Mouse (Mus musculus) ovary, adult 10 weeks (tissue): ENCODE measurements around the gene Ubqln3. TPM values are rescaled to one million over a fixed set of nuclear protein-coding genes. Genes with fewer than 3 reads are reported as not detected.

Source experiments
- polyA plus RNA-seq: library from polyadenylated mRNA; stranded (reverse); fragments of 350-450 nt; fragmentation: Illumina TruSeq; extraction: RNeasy Lipid Tissue Mini Kit (QIAGEN cat#74804); gene quantifications from one replicate; pipeline ENCODE4 v1.2.3, GENCODE M21; 2014

Ubqln3 gene
- polyA plus RNA-seq: not detected

GRCm38 (mm10) chr7:104143179-104143578 is at the start of gene Ubqln3:
Gene Ubqln3 (minus strand): TSS chr7:104143279.

GRCm38 (mm10) chr7:104183292-104183691 is 40.2 kb upstream of the Ubqln3 start, which contains the start of gene Olfr648:
Gene Olfr648 (minus strand): TSS chr7:104183392.

GRCm38 (mm10) chr7:104150456-104150855 is 7.4 kb upstream of the Ubqln3 start, which contains the start of gene Ubqlnl:
Gene Ubqlnl (minus strand): TSS chr7:104150556.

DNA sequence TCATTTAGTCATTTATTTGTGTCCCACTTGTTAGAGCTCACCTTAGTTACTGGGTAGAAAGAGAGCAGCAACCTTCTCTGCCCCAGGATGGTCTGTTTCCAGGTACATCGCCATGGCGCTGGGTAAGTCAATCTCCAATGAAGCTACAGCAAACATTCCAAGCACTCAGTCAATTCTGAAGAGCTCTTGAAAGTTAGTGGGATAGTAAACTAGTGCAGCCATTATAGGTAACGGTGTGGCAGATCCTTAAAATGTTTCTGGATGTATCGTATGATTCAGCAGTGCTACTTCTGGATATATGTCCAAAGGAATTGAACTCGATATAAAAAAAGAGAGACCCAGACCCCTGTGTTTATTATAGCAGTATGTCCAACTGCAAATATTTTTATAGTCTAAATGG is 5.8 kb downstream of the Ubqln3 start, which contains the start of gene Olfr643:
TSS of gene Olfr643 (minus strand) at position 101 of the 400 bp plus-strand sequence.

GRCm38 (mm10) chr7:104129726-104130125 is 13.4 kb downstream of the Ubqln3 start, which contains the start of gene Ubqln5:
Gene Ubqln5 (minus strand): TSS chr7:104129826.

GRCm38 (mm10) chr7:104104757-104104972 is 38.4 kb downstream of the Ubqln3 start, which contains the start of gene Olfr646:
Gene Olfr646 (plus strand): TSS chr7:104104873.

Other genes with a start within 250 kb of the Ubqln3 start
- not detected for gene Olfr64, start 248.8 kb downstream of the Ubqln3 start, polyA plus RNA-seq
- gene Olfr65, start 239.8 kb downstream of the Ubqln3 start, polyA plus RNA-seq: not detected
- gene Olfr631, start 214.5 kb downstream of the Ubqln3 start, polyA plus RNA-seq: not detected
- not detected for gene Olfr632, start 208.9 kb downstream of the Ubqln3 start, polyA plus RNA-seq
- not detected for gene Olfr633, start 198.8 kb downstream of the Ubqln3 start, polyA plus RNA-seq
- gene Olfr635, start 172.1 kb downstream of the Ubqln3 start, polyA plus RNA-seq: not detected
- not detected for gene Olfr638, start 144.5 kb downstream of the Ubqln3 start, polyA plus RNA-seq
- not detected for gene Olfr639, start 126.0 kb downstream of the Ubqln3 start, polyA plus RNA-seq
- not detected for gene Olfr640, start 117.7 kb downstream of the Ubqln3 start, polyA plus RNA-seq
- not detected for gene Olfr641, start 107.8 kb downstream of the Ubqln3 start, polyA plus RNA-seq
- gene Olfr642, start 90.6 kb downstream of the Ubqln3 start, polyA plus RNA-seq: not detected
- gene 4930516K23Rik, start 81.8 kb downstream of the Ubqln3 start, polyA plus RNA-seq: not detected
- not detected for gene Olfr644, start 71.4 kb downstream of the Ubqln3 start, polyA plus RNA-seq
- not detected for gene Olfr645, start 57.8 kb downstream of the Ubqln3 start, polyA plus RNA-seq
- not detected for gene Olfr646, start 38.4 kb downstream of the Ubqln3 start, polyA plus RNA-seq
- not detected for gene Ubqln5, start 13.5 kb downstream of the Ubqln3 start, polyA plus RNA-seq
- not detected for gene Olfr643, start 5.9 kb downstream of the Ubqln3 start, polyA plus RNA-seq
- gene Ubqlnl, start 7.3 kb upstream of the Ubqln3 start, polyA plus RNA-seq: not detected
- not detected for gene Olfm5, start 21.6 kb upstream of the Ubqln3 start, polyA plus RNA-seq
- 0.80 TPM for gene Olfr648, start 40.1 kb upstream of the Ubqln3 start, polyA plus RNA-seq
- gene Olfr649, start 52.7 kb upstream of the Ubqln3 start, polyA plus RNA-seq: not detected
- gene Trim6, start 75.5 kb upstream of the Ubqln3 start, polyA plus RNA-seq: 1.5 TPM
- 18.0 TPM for gene Trim34a, start 101.2 kb upstream of the Ubqln3 start, polyA plus RNA-seq
- gene Trim5, start 144.8 kb upstream of the Ubqln3 start, polyA plus RNA-seq: 3.0 TPM
- gene Trim12a, start 172.2 kb upstream of the Ubqln3 start, polyA plus RNA-seq: 26.0 TPM
- not detected for gene Trim34b, start 186.2 kb upstream of the Ubqln3 start, polyA plus RNA-seq
- 27.0 TPM for gene Trim12c, start 210.1 kb upstream of the Ubqln3 start, polyA plus RNA-seq
- 0.23 TPM for gene Trim30b, start 226.6 kb upstream of the Ubqln3 start, polyA plus RNA-seq